ENCODE assay signal across 9 mouse cellular contexts in genomic region chr12:46371747-46372146, GRCm38 (mm10).
A peak's percentile ranks its signal among the peaks of the same experiment; 100 is the strongest.
DNase-seq lines count a peak whose midpoint lies in the region; ATAC-seq lines count a peak whose summit lies in the region.
"Had no signal": no experiment of that assay in that cellular context is flagged by ENCODE, and none has a peak within 500 bp of the region (broad histone marks: within the 10 kb centered on the region; RNA-seq: fewer than 3 reads in every experiment).

No protein-coding gene starts in this region.

- no peaks in the 10 kb centered on the region for H3K27me3 ChIP-seq in forebrain, embryonic 11.5 days (ENCODE audit: control insufficient read depth, insufficient read depth, low read length)
- no peaks in the 10 kb centered on the region for H3K27me3 ChIP-seq in forebrain, embryonic 10.5 days (ENCODE audit: poor library complexity, severe bottlenecking)
- H3K27me3 ChIP-seq in hindbrain, embryonic 16.5 days (replicated peaks; ENCODE audit: control insufficient read depth, insufficient read depth, low read length): no peaks in the 10 kb centered on the region

- no peaks in the 10 kb centered on the region for H3K36me3 ChIP-seq in forebrain, embryonic 11.5 days (ENCODE audit: control insufficient read depth, insufficient read depth, low read length)
- no peaks in the 10 kb centered on the region for H3K36me3 ChIP-seq in forebrain, embryonic 10.5 days (replicated peaks)
- no peaks in the 10 kb centered on the region for H3K36me3 ChIP-seq in hindbrain, embryonic 16.5 days (ENCODE audit: control insufficient read depth, insufficient read depth, low read length)

- peak; percentile 52 for DNase-seq in forebrain, embryonic 11.5 days (ENCODE audit: low spot score)
- DNase-seq in forebrain, embryonic 10.5 days (ENCODE audit: extremely low spot score, low spot score): no peak
- peak; percentile 2 for DNase-seq in urinary bladder, postnatal 14 days (ENCODE audit: low spot score)
- DNase-seq in urinary bladder, adult 2 months (ENCODE audit: low spot score): no peak
- DNase-seq in thymus, postnatal 25 days: no peak
- no peak for DNase-seq in thymus, postnatal 0 days (ENCODE audit: low spot score)
- DNase-seq: liver, postnatal 0 days had no signal

- H3K9ac ChIP-seq in forebrain, embryonic 11.5 days (ENCODE audit: low read length): no peak overlapping the region
- no peak overlapping the region for H3K9ac ChIP-seq in hindbrain, embryonic 16.5 days (ENCODE audit: low read depth, low read length)
- H3K9ac ChIP-seq: liver, postnatal 0 days had no signal

- no peaks in the 10 kb centered on the region for H3K4me1 ChIP-seq in forebrain, embryonic 11.5 days (replicated peaks; ENCODE audit: control insufficient read depth, insufficient read depth, low read length)
- H3K4me1 ChIP-seq in forebrain, embryonic 10.5 days: no peaks in the 10 kb centered on the region
- H3K4me1 ChIP-seq in hindbrain, embryonic 16.5 days (ENCODE audit: control insufficient read depth, insufficient read depth, low read depth, low read length): no peaks in the 10 kb centered on the region

- H3K4me3 ChIP-seq in forebrain, embryonic 11.5 days (ENCODE audit: low read depth, low read length): no peak overlapping the region
- H3K4me3 ChIP-seq in forebrain, embryonic 10.5 days: no peak overlapping the region
- H3K4me3 ChIP-seq in hindbrain, embryonic 16.5 days (ENCODE audit: low read length): no peak overlapping the region

- no peak overlapping the region for H3K27ac ChIP-seq in forebrain, embryonic 11.5 days (ENCODE audit: low read depth, low read length)
- H3K27ac ChIP-seq in forebrain, embryonic 10.5 days: no peak overlapping the region
- no peak overlapping the region for H3K27ac ChIP-seq in hindbrain, embryonic 16.5 days (ENCODE audit: low read depth, low read length)

- no peaks in the 10 kb centered on the region for H3K9me3 ChIP-seq in forebrain, embryonic 11.5 days (ENCODE audit: control insufficient read depth, low read length)
- H3K9me3 ChIP-seq in forebrain, embryonic 10.5 days: no peaks in the 10 kb centered on the region
- H3K9me3 ChIP-seq in hindbrain, embryonic 16.5 days (ENCODE audit: control insufficient read depth, low read length): no peaks in the 10 kb centered on the region

- H3K4me2 ChIP-seq in forebrain, embryonic 11.5 days (ENCODE audit: low read depth, low read length, severe bottlenecking): no peak overlapping the region
- H3K4me2 ChIP-seq in hindbrain, embryonic 16.5 days (ENCODE audit: low read length): no peak overlapping the region

- WGBS in forebrain, embryonic 11.5 days: 40% methylated on average over 3 of the region's 3 CpGs
- 78% methylated on average over 3 of the region's 3 CpGs for WGBS in forebrain, embryonic 10.5 days
- WGBS in hindbrain, embryonic 16.5 days: 23% methylated on average over 3 of the region's 3 CpGs

- ATAC-seq in forebrain, embryonic 11.5 days (replicated peaks; ENCODE audit: low FRiP score): peak; percentile 67; the same call in 1 of the 2 replicates
- ATAC-seq in hindbrain, embryonic 16.5 days: peak; percentile 84
- no peak for ATAC-seq in erythroid progenitor cell, adult 5-6 weeks (replicated peaks; ENCODE audit: low FRiP score, poor library complexity, severe bottlenecking)
- ATAC-seq: liver, postnatal 0 days had no signal

Comparison
In these comparisons a context has a peak if more than half of its experiments do, and no peak if none do; other contexts are left out.
1. DNase-seq: peak in forebrain, embryonic 11.5 days (single experiment) and urinary bladder, postnatal 14 days (single experiment); none in forebrain, embryonic 10.5 days (single experiment), urinary bladder, adult 2 months (single experiment), thymus, postnatal 25 days (single experiment) and thymus, postnatal 0 days (single experiment).